Mouse (Mus musculus): ENCODE results near the gene S1pr4.

S1pr4 gene

GRCm38 (mm10) chr10:81464405-81465264 lies 35.3 kb downstream of the S1pr4 start:
- peak; percentile 71 for DNase-seq (ENCODE audit: low read depth, low spot score)

- DNase-seq (ENCODE audit: low read depth, low spot score) = no peak
Measured at GRCm38 (mm10) chr10:81463531-81463930, 36.4 kb downstream of the S1pr4 start.

GRCm38 (mm10) chr10:81462917-81463316 lies 37.0 kb downstream of the S1pr4 start:
- DNase-seq (ENCODE audit: low read depth, low spot score) = no peak

GRCm38 (mm10) chr10:81462415-81462804 lies 37.5 kb downstream of the S1pr4 start:
- no peak for DNase-seq (ENCODE audit: low read depth, low spot score)

GRCm38 (mm10) chr10:81461673-81462414 lies 38.1 kb downstream of the S1pr4 start:
- no peak for DNase-seq (ENCODE audit: low read depth, low spot score)

GRCm38 (mm10) chr10:81460951-81461350 lies 39.0 kb downstream of the S1pr4 start:
- no peak for DNase-seq (ENCODE audit: low read depth, low spot score)

- no peak for DNase-seq (ENCODE audit: low read depth, low spot score)
Measured at GRCm38 (mm10) chr10:81460471-81460870, 39.5 kb downstream of the S1pr4 start.

- no peak for DNase-seq (ENCODE audit: low read depth, low spot score)
Measured at GRCm38 (mm10) chr10:81459399-81459798, 40.5 kb downstream of the S1pr4 start.

- no peak for DNase-seq (ENCODE audit: low read depth, low spot score)
Measured at GRCm38 (mm10) chr10:81458267-81458666, 41.7 kb downstream of the S1pr4 start.

GRCm38 (mm10) chr10:81457624-81458023 lies 42.3 kb downstream of the S1pr4 start:
- no peak for DNase-seq (ENCODE audit: low read depth, low spot score)

- DNase-seq (ENCODE audit: low read depth, low spot score) = no peak
Measured at GRCm38 (mm10) chr10:81456983-81457563, 42.9 kb downstream of the S1pr4 start.

GRCm38 (mm10) chr10:81455181-81455895 lies 44.6 kb downstream of the S1pr4 start, which contains the start of gene Nfic:
Gene Nfic, minus strand, starts transcription at chr10:81455635.
- no peak for DNase-seq (ENCODE audit: low read depth, low spot score)

GRCm38 (mm10) chr10:81454106-81454505 lies 45.8 kb downstream of the S1pr4 start:
- DNase-seq (ENCODE audit: low read depth, low spot score) = no peak

- DNase-seq (ENCODE audit: low read depth, low spot score) = no peak
Measured at GRCm38 (mm10) chr10:81452947-81453288, 47.0 kb downstream of the S1pr4 start.

- no peak for DNase-seq (ENCODE audit: low read depth, low spot score)
Measured at GRCm38 (mm10) chr10:81452237-81452946, 47.5 kb downstream of the S1pr4 start.

- no peak for DNase-seq (ENCODE audit: low read depth, low spot score)
Measured at GRCm38 (mm10) chr10:81451365-81451745, 48.6 kb downstream of the S1pr4 start.

- DNase-seq (ENCODE audit: low read depth, low spot score) = no peak
Measured at GRCm38 (mm10) chr10:81450641-81451364, 49.1 kb downstream of the S1pr4 start.

GRCm38 (mm10) chr10:81450140-81450539 lies 49.8 kb downstream of the S1pr4 start:
- DNase-seq (ENCODE audit: low read depth, low spot score) = peak; percentile 90

Data from CD4-positive, CD25-positive, alpha-beta regulatory T cell, adult 2 months (primary cell).